Mouse (Mus musculus): ENCODE measurements around the gene Trim9.

Gene Trim9

GRCm38 (mm10) chr12:70325826-70326225 is 21.6 kb downstream of the Trim9 start:
- DNase-seq = no peak

- DNase-seq = no peak
Measured at GRCm38 (mm10) chr12:70322790-70323189, 24.6 kb downstream of the Trim9 start.

GRCm38 (mm10) chr12:70316147-70316546 is 31.3 kb downstream of the Trim9 start:
- peak; percentile 62 for DNase-seq

GRCm38 (mm10) chr12:70307881-70308280 is 39.5 kb downstream of the Trim9 start:
- no peak for DNase-seq

DNA sequence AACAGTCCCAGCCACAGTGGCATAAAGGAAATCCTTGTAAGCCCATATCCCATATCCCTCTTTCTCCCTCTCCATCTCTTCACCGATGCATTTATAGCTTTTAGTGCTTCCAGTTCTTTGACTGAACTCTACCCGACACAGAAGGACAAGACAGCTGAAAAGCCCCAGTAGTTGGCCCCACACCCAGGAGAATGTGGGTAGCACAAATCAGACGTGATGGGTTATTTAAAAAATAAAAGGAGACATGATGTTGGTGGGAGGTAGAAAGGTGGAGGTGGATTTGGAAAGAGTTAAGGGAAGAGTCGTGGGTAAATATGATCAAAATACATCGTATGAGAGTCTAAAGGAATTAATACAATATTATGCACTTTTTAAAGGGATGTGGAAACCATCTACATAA is 40.4 kb downstream of the Trim9 start:
- DNase-seq = no peak

- no peak for DNase-seq
Measured at GRCm38 (mm10) chr12:70304014-70304413, 43.4 kb downstream of the Trim9 start.

- DNase-seq = no peak
Measured at GRCm38 (mm10) chr12:70303525-70303924, 43.9 kb downstream of the Trim9 start.

- DNase-seq = no peak
Measured at GRCm38 (mm10) chr12:70302022-70302720, 45.2 kb downstream of the Trim9 start.

GRCm38 (mm10) chr12:70293927-70294684 is 53.3 kb downstream of the Trim9 start:
- no peak for DNase-seq

GRCm38 (mm10) chr12:70293165-70293926 is 54.1 kb downstream of the Trim9 start:
- DNase-seq = no peak

GRCm38 (mm10) chr12:70285521-70285920 is 61.9 kb downstream of the Trim9 start:
- no peak for DNase-seq

DNA sequence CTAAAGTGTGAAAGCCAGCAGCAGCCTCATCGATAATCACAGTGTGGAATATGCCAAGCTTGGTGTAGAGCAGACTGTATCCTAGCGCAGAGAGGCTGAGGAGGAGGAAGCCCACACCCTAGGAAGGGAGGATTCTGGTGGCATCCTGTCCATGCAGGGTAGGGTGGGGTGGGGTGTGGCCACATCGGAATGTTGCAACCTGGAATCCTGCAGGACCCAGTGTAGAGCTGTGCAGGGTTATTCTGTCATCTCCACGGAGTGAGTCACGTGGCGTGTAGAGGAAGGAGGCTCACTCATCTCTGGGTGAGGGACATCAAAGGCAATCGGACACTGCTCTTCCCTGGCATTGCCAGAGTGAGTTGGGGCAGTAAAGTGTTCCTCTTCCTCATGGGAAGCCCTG is 62.4 kb downstream of the Trim9 start:
- DNase-seq = no peak

DNA sequence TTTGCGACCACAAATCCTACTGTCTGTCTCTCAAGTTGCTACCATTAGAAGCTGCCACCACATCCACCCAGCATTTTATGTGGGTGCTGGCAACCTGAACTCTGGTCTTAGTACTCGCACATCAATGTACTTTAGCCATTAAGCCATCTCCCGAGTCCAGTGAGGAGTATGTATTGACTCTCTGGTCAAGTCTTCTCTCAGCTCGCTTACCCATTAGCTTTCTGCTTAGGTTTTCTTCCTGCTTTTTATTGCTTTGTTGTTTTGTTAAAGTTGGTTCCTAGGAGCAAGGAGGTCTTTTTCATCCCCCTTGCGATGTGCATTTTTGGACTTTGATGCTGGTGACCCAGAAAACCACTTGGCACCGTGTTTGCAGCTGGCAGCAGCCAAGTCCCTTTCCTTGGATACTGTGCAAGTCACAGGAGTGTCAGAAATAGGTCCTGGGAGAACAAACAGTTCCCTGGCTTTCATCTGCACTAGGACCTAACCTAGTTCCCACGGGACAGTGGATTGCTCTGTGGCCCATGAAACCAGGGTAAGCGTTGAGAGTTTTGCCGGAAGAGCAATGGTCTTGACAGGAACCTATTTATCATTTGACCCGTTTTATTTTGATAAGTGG is 64.2 kb downstream of the Trim9 start:
- DNase-seq = peak; percentile 95

- DNase-seq = no peak
Measured at GRCm38 (mm10) chr12:70280930-70281329, 66.5 kb downstream of the Trim9 start.

DNA sequence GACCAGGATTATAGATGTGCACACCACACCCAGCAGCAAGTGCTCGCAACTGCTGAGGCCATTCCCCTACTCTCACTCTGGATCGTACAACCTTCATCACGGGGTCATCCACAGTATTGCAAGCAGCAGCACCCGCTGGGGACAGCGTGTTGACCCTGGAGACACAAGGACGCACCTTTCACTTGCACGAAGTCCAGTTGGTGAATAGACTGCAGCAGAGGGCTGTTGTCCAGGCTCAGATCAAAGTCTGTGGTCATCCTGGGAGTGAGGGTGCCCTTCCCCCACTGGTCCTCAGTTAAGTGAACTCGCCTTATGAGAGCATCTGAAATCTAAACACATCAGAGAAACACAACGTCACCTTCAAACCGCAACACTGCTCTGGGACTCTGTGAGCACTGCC is 67.0 kb downstream of the Trim9 start:
- peak; percentile 75 for DNase-seq

DNA sequence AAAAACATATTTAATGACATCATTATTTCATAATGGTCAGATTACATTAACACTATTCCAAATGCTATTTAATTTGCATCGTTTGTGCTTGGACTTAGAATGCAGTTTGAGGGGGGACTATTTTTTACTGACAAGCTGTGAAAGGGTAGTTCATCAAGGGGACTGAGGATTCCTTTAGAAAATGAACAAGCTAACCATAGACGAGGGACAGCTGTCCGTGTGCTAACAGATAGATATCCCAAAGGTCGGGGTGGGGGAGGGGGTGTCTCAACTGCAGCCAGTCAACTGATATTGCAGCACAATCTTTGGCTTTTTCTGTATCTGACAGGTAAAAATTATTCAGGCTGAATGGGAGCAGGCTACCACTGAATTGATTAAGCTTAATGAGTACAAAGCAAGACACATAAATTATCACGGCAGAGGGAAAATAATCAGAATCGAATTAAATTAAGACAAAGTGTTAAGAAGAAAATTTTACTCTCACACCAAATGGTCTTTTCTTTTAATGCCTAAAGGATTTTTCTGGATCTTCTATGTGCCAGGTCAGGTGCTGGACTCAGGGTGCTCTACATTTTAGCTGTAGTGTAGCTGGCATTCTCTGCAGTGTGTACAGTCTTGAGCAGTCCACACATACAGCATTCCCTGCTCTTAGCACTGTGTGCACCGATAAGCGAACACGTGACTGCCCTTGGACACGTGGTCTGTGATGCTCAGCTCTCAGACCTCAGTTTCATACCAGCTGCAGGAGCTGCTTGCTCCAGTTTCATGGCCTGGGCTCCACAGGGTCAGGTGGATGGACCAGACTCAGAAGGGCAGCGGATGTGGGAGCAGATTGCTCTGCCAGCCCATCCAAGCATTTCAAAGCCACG is 70.1 kb downstream of the Trim9 start:
- DNase-seq = peak; percentile 44

- DNase-seq = peak; percentile 14
Measured at GRCm38 (mm10) chr12:70269724-70270123, 77.7 kb downstream of the Trim9 start.

GRCm38 (mm10) chr12:70267314-70267713 is 80.1 kb downstream of the Trim9 start:
- DNase-seq = peak; percentile 84

DNA sequence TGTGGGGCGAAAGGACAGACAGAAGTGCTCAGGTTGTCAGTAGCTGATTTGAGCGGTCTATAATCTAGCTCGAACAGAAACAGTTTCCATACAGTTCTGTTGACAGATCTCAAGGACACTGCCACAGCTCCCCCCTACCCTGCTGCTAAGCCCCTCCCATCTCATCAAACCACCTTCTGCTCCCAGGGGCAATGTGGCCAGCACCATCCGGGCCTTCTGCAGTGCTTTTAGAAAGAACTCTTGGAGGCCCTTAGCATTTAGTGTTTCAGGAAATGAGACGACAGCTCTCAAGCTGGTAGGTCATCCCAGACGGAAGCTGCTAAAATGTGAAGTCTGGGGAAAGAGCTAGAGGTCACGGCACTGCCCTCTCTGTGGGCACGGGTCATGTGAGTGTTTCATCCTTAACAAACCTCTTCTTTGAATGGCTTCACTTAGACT is 80.9 kb downstream of the Trim9 start:
- peak; percentile 82 for DNase-seq

GRCm38 (mm10) chr12:70263721-70264120 is 83.7 kb downstream of the Trim9 start:
- peak; percentile 71 for DNase-seq

- DNase-seq = peak; percentile 42
Measured at GRCm38 (mm10) chr12:70262271-70262953, 85.0 kb downstream of the Trim9 start.
